Mouse (Mus musculus): Measurements from ENCODE around the gene Mapk8ip1.

The Mapk8ip1 gene

DNA sequence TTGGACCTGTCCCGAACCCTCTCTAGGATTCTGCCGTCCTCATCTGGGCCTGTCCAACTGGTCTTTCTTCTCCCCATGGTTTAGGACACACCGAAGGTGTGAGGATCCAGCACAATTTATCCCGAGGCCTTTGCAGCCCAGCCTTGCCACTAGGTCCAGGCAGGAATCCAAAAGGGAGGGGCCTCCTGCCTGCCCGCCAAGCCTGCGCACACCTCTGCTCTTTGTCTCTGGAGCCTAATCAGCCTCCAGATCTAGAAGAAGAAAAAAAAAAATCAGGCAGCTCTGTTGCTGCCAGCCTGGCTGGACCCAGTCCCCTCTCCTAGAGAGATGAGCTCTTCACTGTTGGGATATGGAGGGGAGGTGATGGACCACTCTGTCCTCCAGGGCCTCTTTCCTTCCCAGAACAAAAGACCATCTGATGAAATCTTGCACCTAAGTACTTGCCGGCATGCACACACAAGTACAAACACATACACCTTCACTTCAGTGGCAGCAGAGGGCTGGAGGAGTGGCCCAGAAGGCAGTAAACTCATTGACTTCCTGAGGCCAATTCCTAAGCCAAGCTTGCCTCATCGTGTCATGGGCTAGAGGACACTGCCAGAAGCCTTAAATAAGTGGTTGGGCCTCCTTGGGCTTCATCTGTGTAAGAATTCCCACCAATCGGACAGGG lies 28.2 kb downstream of the Mapk8ip1 start:
- no peak for DNase-seq (ENCODE audit: low spot score in 2 of 2)

DNA sequence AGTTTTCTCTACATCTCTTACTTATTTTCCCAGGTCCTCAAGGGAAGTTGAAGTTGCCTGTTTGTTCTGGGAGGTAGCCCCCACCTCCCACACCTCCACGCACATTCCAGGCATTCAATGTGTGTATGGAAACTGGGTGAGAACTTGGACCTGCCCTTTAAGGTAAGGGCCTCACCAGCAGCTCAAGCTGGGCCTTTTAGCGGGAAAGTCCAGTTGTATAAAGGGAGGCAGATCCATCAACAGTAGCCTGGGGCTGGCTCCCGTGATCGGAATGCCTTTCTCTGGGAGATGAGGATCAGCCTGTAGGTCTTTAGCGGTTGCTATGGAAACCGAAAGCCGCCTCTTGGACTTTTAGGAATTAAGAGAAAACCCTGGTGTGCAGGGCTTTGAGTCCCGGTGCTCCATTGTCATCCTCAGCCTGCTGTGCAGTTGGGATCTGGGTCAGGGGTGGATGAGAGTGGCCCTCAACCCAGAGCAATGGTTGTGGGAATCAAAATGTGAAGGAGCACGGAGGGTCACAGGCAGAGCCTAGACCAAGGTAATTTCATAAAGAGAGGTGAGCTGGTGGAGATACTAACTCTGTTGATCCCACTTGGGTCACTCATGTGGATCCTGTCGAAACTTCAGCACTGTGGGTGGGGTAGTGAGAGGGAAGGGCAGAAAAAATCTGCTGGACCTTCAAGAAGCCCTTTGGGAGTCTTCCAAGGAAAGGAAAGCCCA lies 28.9 kb downstream of the Mapk8ip1 start:
- no peak for DNase-seq (ENCODE audit: low spot score in 2 of 2)

DNA sequence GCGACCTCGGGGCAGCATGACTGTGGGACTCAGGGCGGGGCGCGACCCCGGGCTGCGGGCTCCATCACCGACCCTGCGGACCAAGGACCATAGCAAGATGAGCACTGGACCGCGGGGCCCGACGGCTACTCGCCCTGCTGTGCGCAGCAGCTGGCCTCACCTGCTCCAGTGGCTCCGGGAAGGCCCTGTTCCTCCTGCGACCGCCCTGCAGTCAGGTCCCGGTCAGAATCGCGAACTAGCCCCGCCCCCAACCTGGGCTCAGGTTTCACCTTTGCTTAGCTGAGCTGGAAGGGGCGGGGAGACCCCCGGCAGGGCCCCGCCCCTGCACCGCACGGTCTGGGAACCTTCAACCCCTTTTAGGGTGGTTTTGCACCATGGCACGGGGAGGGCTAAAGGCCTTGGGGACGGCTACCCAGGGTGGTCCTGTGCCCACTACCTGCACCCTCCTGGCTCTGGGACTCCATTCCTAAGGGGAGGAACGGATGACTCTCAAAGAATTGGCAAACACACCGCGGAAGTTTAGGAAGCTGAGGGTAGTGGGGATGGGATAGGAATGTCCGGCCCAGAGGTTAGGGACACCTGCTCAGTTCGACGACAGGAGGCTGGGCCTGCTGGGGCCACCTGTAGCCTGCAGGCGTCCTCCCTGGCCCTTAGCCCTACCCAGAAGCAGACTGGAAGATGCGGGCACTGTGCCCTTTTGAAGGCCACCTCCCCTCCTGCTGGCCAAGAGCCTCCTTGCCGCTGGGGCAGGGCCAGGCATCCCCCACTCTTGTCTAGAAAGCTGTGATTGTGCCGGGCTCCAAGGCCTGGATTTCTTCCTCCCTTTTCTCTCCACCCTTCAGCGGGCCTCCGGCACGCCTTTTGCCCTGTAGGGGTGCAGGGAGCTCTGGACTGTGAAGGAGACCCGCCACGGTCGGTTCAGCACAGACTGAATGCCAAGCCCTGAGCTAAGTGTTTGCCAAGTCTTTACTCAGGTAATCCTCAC lies 29.9 kb downstream of the Mapk8ip1 start:
- DNase-seq (ENCODE audit: low spot score in 2 of 2), result no peak

DNA sequence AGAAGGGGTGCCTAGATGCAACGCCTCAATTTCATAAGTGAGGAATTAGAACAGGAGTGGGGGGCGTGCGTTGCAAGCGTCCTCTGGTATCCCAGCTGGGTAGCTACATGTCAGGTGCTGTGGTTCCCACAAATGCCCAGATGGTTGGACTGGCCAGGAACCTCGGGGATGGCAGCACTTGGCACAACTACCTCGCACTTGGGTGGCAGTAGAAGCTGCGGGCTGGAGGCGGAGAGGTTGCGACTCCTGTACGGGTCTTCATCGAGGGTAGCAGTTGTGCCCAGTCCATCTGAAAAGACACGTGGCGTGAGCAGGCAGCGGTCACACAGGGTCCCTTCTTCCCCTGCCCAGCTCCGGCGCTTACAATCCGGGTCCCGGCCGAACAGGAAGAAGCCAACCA lies 30.7 kb downstream of the Mapk8ip1 start:
- no peak for DNase-seq (ENCODE audit: low spot score in 2 of 2)

DNA sequence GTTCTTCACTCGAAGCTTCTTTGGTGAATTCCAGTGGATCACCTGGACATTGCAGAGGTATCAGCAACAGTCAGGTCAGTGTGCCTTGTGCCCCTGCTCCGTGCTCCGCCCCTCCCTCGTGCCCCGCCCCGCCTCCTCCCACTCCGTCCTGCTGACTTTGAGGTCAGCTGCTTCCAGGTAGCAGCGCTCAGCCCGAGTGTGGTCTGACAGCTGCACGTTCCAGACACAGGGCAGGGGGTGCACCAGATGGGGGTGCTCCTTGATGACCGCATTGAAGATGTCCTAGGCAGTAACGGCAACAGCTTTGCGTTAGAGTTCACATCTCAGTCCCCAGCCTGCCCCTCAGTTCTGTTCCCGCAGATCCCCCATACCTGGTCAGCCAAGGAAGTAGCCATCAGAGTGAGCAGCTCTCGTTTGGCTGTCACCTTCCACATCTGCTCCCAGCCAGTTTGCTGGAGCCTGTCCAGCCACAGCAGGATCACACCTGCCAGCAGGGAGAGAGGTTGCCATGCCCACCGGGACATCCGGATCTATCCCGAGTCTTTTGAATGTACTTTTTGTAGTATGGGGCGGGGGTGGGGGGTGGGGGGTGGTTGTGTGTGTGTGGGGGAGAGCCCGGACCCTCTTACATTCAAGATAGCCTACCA lies 33.6 kb downstream of the Mapk8ip1 start:
- DNase-seq (ENCODE audit: low spot score in 2 of 2), result no peak

GRCm38 (mm10) chr2:92365568-92365967 lies 35.5 kb downstream of the Mapk8ip1 start:
- DNase-seq (ENCODE audit: low spot score in 2 of 2), result no peak

DNA sequence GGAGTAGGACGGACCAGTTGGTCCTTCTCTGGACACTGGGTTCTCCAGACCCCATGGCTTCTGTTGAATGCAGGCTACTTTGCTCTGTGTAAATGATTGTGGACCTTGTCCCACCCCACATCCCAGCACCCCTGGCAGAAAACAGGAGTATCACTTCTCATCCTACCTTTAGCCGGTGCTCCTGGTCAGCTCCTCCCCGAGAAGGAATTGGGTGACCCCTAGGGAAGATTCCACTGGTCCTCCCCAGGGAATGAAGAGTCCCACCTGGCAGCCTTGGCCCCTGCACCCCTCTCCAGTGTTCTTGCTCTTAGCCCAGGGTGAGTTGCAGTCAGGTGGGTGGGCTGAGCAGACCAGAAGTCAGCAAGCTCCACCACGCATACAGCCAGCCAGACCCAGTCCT lies 37.0 kb downstream of the Mapk8ip1 start:
- DNase-seq (ENCODE audit: low spot score in 2 of 2), result no peak

GRCm38 (mm10) chr2:92362571-92363228 lies 38.4 kb downstream of the Mapk8ip1 start:
- no peak for DNase-seq (ENCODE audit: low spot score in 2 of 2)

- no peak for DNase-seq (ENCODE audit: low spot score in 2 of 2)
Observed at GRCm38 (mm10) chr2:92361795-92362194, 39.3 kb downstream of the Mapk8ip1 start.

GRCm38 (mm10) chr2:92360893-92361292 lies 40.2 kb downstream of the Mapk8ip1 start:
- DNase-seq (ENCODE audit: low spot score in 2 of 2), result no peak

DNA sequence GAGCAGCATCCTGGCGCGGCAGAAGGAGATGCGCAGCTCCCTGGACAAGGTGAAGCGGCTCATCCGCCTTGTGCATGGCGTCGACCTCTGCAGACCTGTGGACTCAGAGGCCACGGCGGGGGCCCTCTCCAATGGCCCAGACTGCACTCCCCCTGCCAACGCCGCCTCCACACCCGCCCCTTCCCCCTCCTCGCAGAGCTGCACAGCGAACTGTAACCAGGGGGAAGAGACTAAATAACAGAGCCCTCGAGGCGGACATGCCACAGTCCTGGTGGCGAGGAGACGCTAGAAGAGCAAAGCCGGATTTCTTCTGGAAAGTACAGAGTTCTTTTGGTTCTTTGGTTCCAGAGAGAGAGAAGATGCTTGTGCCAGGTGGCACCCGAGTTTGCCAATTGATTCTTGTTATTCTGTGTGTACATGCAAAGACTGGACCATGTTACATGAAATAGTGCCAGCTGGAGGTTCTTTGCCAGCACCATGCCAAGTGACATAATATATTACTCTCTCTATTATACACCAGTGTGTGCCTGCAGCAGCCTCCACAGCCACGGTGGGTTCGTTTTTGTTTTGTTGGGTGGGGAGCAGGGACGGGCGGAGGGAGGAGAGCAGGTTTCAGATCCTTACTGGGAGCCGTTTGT lies 40.8 kb downstream of the Mapk8ip1 start:
- no peak for DNase-seq (ENCODE audit: low spot score in 2 of 2)

GRCm38 (mm10) chr2:92359301-92359700 lies 41.8 kb downstream of the Mapk8ip1 start:
- no peak for DNase-seq (ENCODE audit: low spot score in 2 of 2)

GRCm38 (mm10) chr2:92354224-92354623 lies 46.8 kb downstream of the Mapk8ip1 start:
- no peak for DNase-seq (ENCODE audit: low spot score in 2 of 2)

GRCm38 (mm10) chr2:92353402-92353801 lies 47.7 kb downstream of the Mapk8ip1 start:
- DNase-seq (ENCODE audit: low spot score in 2 of 2), result no peak

DNA sequence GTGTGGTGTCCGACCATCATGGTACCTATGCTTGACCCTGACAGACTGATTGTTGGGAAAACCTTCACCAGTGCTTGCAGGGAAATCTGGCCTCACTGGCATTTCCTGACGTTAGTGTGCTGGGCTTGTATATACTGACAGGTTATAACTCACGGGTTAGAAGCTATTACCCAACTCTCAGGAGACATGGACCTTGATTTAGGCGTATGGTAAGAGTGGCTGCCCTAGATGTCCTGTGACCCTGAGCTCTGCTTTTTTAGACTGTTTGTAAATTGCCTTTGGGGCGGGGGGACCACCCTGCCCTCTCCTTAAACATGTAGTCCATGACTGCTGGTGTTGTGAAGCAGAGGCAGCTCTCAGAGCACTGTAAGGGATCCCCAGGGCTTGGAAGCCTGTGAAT lies 50.4 kb downstream of the Mapk8ip1 start:
- no peak for DNase-seq (ENCODE audit: low spot score in 2 of 2)

- no peak for DNase-seq (ENCODE audit: low spot score in 2 of 2)
Observed at GRCm38 (mm10) chr2:92349589-92350425, 51.3 kb downstream of the Mapk8ip1 start.

DNA sequence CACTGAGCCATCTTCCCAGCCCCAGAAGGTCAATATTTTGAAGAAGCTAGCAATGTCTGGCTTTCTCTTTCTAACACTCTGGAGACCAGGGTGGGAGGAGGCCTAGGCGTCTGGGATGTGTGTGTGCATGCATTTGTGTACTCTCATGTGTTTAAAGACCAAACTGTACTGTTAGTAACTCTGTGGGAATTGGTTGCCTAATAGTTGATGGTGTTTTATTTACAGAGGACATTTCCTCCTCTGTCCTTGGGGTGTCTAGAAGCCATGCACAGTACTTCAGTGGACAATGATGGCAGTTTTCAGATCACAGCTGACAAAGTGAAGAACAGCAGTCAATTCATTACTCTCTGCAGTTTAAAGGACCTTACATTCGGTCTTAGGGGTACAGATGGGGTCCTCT lies 53.9 kb downstream of the Mapk8ip1 start:
- DNase-seq (ENCODE audit: low spot score in 2 of 2), result no peak

- DNase-seq (ENCODE audit: low spot score in 2 of 2), result no peak
Observed at GRCm38 (mm10) chr2:92342418-92342817, 58.6 kb downstream of the Mapk8ip1 start.
